8 mouse cellular contexts compared by ENCODE assay signal in the genomic region with DNA sequence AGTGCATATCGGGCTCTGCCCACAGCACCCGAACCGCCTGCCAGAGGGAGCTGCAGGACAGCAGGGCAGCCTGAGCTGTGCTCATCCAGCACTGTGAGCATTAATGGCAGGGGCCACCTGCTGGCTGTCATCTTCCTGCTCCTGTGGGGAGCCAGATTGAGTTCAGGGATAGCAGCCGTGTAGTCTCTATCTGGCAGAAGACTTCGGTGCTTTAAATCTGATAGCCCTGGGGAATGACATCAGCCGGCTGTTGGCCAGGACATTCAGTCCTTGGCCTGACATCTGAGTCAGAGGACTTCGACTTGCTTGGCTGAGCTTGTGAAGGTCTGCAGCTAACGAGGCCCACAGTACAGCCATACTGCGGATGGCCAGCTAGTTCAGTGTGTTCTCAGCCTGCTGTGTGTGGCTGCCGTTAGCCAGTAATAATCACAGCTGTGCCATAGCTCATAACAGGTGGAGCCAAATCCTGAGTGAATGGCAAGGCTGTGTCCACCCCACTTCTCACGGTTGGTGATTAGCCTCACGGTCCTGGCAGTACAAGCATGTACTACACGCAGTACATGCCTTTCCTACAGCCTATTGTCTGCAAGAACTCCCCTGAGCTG. TPM values are rescaled to one million over a fixed set of nuclear protein-coding genes. Genes with fewer than 3 reads are reported as not detected.
DNase-seq lines count a peak whose midpoint lies in the region; ATAC-seq and TF ChIP-seq lines count a peak whose summit lies in the region.
"Had no signal": no experiment of that assay in that cellular context is flagged by ENCODE, and none has a peak within 500 bp of the region (broad histone marks: within the 10 kb centered on the region; RNA-seq: fewer than 3 reads in every experiment).

No protein-coding gene starts in this region.

- no peak overlapping the region for H3K4me3 ChIP-seq in hindbrain, embryonic 15.5 days
- no peak overlapping the region for H3K4me3 ChIP-seq in liver, adult 2 months (ENCODE audit: insufficient read depth, low read depth, low read length)
- no peak overlapping the region for H3K4me3 ChIP-seq in neural tube, embryonic 12.5 days

- no peaks in the 10 kb centered on the region for H3K9me3 ChIP-seq in hindbrain, embryonic 15.5 days
- H3K9me3 ChIP-seq in neural tube, embryonic 12.5 days, result no peaks in the 10 kb centered on the region

- H3K9ac ChIP-seq in hindbrain, embryonic 15.5 days, result no peak overlapping the region
- H3K9ac ChIP-seq in liver, adult 2 months (ENCODE audit: low read depth, low read length), result no peak overlapping the region
- no peak overlapping the region for H3K9ac ChIP-seq in neural tube, embryonic 12.5 days

- peak; percentile 65 to 68 for DNase-seq in adrenal gland, adult 18-20 months (ENCODE audit: low spot score in 2 of 2)
- peak; percentile 20 for DNase-seq in cerebellum, adult 8-10 months
- peak; percentile 96 to 97 for DNase-seq in gastrocnemius, adult 8-10 months (ENCODE audit: low spot score in 2 of 2)
- peak; percentile 94 for DNase-seq in liver, adult 2 months (ENCODE audit: extremely low read depth, low read depth, low spot score)
- DNase-seq in right cerebral cortex, postnatal 4 days, result no peak

- H3K27ac ChIP-seq in hindbrain, embryonic 15.5 days (replicated peaks), result no peak overlapping the region
- H3K27ac ChIP-seq in liver, adult 2 months (replicated peaks; ENCODE audit: insufficient read depth, low read depth, low read length), result peak overlapping the region; percentile 56
- H3K27ac ChIP-seq in neural tube, embryonic 12.5 days, result no peak overlapping the region

- no peaks in the 10 kb centered on the region for H3K79me2 ChIP-seq in liver, adult 2 months (ENCODE audit: control insufficient read depth, insufficient read depth, low read length)

- TF ChIP-seq POLR2A in liver, adult 2 months (IDR thresholded peaks at IDR 0.05; ENCODE audit: extremely low read depth, insufficient read depth, low read length), result no peak

- no peaks in the 10 kb centered on the region for H3K36me3 ChIP-seq in hindbrain, embryonic 15.5 days
- H3K36me3 ChIP-seq in liver, adult 2 months (ENCODE audit: control insufficient read depth, insufficient read depth, low read length), result peaks cover 43% of the 10 kb centered on the region
- H3K36me3 ChIP-seq in neural tube, embryonic 12.5 days, result no peaks in the 10 kb centered on the region

- ATAC-seq in hindbrain, embryonic 15.5 days (ENCODE audit: low FRiP score, low read depth), result peak; percentile 87
- ATAC-seq in neural tube, embryonic 12.5 days (ENCODE audit: low FRiP score, low read depth), result peak; percentile 62

- 0 out of 2 replicates have a peak, but pooled peaks cover 8% of the 10 kb centered on the region for H3K4me1 ChIP-seq in hindbrain, embryonic 15.5 days (replicated peaks)
- H3K4me1 ChIP-seq in liver, adult 2 months (ENCODE audit: control insufficient read depth, insufficient read depth, low read length), result peaks cover 6% of the 10 kb centered on the region
- peaks cover 13% of the 10 kb centered on the region; the same call in 1 of the 2 replicates for H3K4me1 ChIP-seq in neural tube, embryonic 12.5 days

- peak; percentile 63 for TF ChIP-seq CTCF in liver, adult 2 months (IDR thresholded peaks at IDR 0.05; ENCODE audit: low read depth, low read length)

- WGBS in hindbrain, embryonic 15.5 days, result 34% methylated on average over 13 of the region's 13 CpGs
- 33% methylated on average over 13 of the region's 13 CpGs for WGBS in liver, adult 2 months
- WGBS in neural tube, embryonic 12.5 days, result 39% methylated on average over 13 of the region's 13 CpGs

- H3K4me2 ChIP-seq in hindbrain, embryonic 15.5 days, result no peak overlapping the region
- H3K4me2 ChIP-seq in neural tube, embryonic 12.5 days (replicated peaks), result no peak overlapping the region

- H3K27me3 ChIP-seq in hindbrain, embryonic 15.5 days, result no peaks in the 10 kb centered on the region
- H3K27me3 ChIP-seq in liver, adult 2 months (ENCODE audit: control insufficient read depth, insufficient read depth, low read length), result no peaks in the 10 kb centered on the region
- no peaks in the 10 kb centered on the region for H3K27me3 ChIP-seq in neural tube, embryonic 12.5 days (replicated peaks)

RNA-seq across cellular contexts. Expression of gene Fignl1, which starts 35.7 kb away (rescaled TPM):
- 1 to 10 TPM; 1.3 TPM for total RNA-seq in adrenal gland, adult 18-20 months (2021)
- under 1 TPM; 0.19 to 0.88 (median 0.29) TPM for total RNA-seq in gastrocnemius, adult 8-10 months (2022)
- polyA plus RNA-seq in hindbrain, embryonic 15.5 days (2015; fragmentation: Nextera tagmentation; extraction: Ambion mirVana), result 12.0 and 14.5 TPM in 2 replicates
- total RNA-seq in liver, adult 2 months (2014; rRNA removed), result 0.46 and 1.3 TPM in 2 replicates
- 0.09 and 0.10 TPM in 2 replicates for polyA plus RNA-seq in liver, adult 2 months (2012; rRNA removed)
- polyA plus RNA-seq in neural tube, embryonic 12.5 days (2016; fragmentation: Nextera tagmentation; extraction: Ambion mirVana), result 44.0 and 44.9 TPM in 2 replicates

RNA-seq across cellular contexts. Expression of gene Ddc, which starts 53.5 kb away (rescaled TPM):
- total RNA-seq in adrenal gland, adult 18-20 months (2021), result 10 to 100 TPM; 60.8 to 74.0 TPM
- total RNA-seq in gastrocnemius, adult 8-10 months (2022), result under 1 TPM; 0.40 to 0.85 (median 0.70) TPM
- polyA plus RNA-seq in hindbrain, embryonic 15.5 days (2015; fragmentation: Nextera tagmentation; extraction: Ambion mirVana), result 8.8 and 9.3 TPM in 2 replicates
- total RNA-seq in liver, adult 2 months (2014; rRNA removed), result 56.4 and 67.3 TPM in 2 replicates
- 75.7 and 82.3 TPM in 2 replicates for polyA plus RNA-seq in liver, adult 2 months (2012; rRNA removed)
- 4.7 and 4.9 TPM in 2 replicates for polyA plus RNA-seq in neural tube, embryonic 12.5 days (2016; fragmentation: Nextera tagmentation; extraction: Ambion mirVana)
- total RNA-seq: hematopoietic stem cell, adult 5-6 weeks had no signal

Comparison
In these comparisons a context has a peak if more than half of its experiments do, and no peak if none do; other contexts are left out.
1. RNA of gene Ddc, which starts 53.5 kb away (total RNA-seq): 60.8 to 74.0 TPM in adrenal gland, adult 18-20 months and 56.4 to 67.3 TPM in liver, adult 2 months; 0.40 to 0.85 TPM in gastrocnemius, adult 8-10 months; every median in the first group is over 10 times any median in the second.